Mouse (Mus musculus): ENCODE measurements at regions not wholly inside any gene's neighbourhood (a gene's known extent, or its start where the extent isn't known, plus 50 kb on each side); places are given as distances from the start of the nearest gene placed in this dataset.
A peak's percentile ranks its signal among the peaks of the same experiment; 100 is the strongest.

DNA sequence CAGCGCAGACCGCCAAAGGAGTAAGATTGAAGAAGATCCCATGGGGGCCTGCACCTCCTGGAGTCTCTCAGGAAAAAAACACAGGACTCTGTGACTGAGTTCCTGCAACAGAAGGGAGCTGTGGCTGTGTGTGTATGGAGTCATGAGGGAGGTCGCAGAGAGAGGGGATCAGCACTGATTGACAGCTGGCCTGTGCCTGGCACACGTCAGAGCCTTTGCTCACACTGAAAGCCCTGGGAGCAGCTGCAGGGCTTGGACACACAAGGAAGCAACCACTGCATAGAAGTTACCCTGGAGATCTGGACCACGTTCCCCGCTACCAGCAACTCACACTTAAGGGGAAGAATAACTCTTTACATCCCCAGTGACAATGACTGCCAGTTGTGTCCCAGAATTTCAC, 92.3 kb upstream of the Lgalsl start:
- DNase-seq (ENCODE audit: low spot score in 2 of 2) = no peak

DNA sequence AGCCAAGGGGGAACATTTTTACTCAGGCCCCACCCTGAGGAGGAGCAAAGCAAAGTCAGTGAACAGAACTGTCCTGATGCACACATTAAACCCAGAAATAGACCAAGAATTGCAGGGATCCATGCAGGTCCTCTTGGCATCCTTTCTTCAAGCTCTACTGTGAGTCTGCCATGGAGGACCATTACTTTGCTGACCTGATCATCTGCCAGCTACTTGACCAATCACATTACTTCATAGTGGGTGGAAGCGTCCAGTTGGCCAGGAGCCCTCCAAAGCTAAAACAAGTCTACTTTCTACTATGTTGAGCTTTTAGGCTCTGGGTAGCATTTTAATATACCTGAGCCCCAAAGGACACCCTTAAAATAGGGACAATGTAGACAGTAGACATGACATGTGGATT, 98.6 kb upstream of the Lgalsl start:
- DNase-seq (ENCODE audit: low spot score in 2 of 2) = no peak

DNA sequence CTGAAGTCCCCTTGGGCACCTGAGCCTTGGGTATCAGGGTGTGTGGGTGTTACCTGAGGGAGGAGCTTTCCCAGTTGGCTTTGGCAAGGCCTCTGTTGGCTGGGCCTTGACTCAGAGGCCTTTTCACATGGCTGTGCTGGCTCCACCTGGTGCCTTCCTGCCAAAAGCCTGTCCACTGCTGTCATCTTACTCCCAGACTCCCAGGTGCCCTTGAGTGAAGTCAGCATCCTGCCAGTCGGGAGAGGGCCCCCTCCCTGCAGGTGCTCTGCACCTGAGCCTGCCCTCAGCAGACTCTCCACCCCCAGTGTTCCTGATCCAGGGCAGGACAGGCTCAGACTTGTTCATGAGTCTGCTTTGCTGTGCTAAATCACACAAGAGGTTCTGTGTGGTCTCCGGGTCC, 99.2 kb upstream of the Lgalsl start:
- no peak for DNase-seq (ENCODE audit: low spot score in 2 of 2)

DNA sequence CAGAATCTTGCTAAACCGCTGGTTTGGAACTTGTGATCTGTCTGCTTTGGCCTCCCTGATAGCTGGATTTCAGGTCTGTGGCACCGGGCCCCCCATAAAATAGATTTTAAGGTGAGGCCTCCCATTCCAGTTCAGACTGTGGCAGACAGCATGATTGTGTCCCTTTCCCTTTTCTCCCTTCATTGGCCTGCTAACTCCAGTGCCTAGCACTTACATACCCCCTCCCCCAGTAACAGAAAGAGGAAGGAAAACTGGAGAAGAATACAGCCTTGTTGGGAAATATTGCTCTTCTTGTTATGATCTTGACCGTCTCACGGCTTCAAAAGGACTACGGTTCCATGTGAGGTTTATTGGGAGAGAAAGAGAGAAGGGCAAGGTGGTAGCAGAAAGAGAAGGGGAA, 99.7 kb upstream of the Lgalsl start:
- DNase-seq (ENCODE audit: low spot score in 2 of 2) = no peak

DNA sequence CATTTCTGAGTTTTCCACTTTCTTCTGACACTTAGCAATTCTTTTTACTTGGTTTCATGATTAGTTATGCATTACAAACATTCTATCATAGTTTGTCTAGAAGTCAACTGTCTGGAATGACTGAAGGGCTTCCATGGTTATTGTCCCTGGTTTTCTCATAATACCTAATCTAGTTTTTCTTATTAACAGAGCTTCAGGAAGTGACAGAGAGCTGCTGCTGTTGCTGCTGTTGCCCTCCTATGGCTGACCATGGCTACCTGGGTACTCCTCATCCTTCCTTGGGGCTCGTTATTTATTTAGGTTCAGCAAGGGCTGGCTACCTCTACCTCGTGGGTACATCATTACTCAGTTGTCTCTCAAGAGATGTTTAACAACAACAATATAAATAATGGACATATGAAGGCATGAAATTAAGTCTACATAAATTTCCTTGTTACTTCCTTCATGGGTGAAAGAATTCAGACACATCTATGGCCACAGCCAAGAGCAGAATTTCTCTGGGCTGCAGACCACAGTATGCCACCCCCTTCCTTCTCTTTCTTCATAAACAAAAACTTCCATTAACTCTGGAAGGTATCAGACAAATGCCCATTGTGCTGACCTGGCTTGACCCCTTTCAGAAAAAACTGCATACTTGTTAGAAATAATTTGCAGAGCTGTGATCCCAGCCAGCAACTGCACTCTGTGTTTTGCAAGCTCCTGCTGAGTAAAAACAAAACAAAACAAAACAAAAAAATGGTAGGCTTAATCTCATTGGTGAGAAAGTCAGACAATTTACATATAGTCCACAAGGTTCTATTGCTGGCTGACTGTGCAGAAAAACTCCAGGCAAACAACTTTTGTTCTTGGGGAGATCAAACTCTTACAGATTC, 103.6 kb upstream of the Lgalsl start:
- DNase-seq (ENCODE audit: low spot score in 2 of 2) = no peak

DNA sequence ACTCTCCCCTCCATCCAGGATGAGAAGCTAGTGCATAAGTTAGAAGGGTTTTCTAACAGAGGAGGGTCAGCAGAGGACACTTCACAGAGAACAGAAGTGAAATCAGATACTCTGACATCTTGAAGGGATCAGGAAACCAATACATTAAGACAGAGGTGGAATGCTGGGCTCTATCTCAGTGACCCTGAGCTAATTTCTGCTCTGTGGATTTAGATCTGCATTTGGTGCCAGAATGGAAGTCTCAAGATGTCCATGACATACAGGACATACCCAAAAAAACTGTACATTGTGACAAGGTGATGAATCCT, 104.2 kb upstream of the Lgalsl start:
- DNase-seq (ENCODE audit: low spot score in 2 of 2) = no peak

DNA sequence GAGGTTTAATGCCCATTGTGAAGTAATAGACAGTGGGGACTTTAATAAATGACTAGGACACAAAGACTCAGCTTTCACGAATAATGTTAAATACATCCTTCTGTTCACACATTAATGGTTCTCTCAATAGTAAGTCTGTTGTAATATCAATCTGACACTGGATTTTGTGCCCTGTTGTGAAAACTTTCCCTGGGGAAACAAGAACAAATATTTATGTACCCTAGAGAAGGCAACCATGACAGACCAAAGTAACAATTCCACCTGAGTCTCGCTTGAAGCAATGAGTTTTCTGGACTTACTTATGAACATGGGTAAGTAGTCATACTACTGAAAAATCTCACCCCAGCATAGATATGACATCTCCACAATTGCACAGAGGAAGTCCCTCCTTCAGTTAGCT, 105.1 kb upstream of the Lgalsl start:
- DNase-seq (ENCODE audit: low spot score in 2 of 2) = no peak

DNA sequence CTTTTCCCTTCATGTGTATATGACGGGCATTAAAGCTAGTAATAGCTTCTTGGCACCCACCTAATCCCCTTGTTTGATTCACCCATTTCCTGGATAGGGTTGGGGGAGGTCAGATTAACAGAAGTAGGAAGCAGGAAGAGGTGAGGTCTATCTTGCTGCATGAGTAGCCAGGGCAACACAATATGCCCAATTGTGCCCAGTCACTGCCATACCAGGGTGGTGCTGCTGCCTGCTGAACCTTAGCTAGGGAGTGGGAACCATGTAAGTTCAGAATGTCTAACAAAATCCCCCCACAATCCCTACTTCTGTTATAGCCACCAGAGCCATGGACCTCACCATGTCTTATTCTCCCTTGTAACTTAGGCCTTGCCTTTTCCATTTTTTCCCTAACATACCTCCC, 106.1 kb upstream of the Lgalsl start:
- DNase-seq (ENCODE audit: low spot score in 2 of 2) = no peak

DNA sequence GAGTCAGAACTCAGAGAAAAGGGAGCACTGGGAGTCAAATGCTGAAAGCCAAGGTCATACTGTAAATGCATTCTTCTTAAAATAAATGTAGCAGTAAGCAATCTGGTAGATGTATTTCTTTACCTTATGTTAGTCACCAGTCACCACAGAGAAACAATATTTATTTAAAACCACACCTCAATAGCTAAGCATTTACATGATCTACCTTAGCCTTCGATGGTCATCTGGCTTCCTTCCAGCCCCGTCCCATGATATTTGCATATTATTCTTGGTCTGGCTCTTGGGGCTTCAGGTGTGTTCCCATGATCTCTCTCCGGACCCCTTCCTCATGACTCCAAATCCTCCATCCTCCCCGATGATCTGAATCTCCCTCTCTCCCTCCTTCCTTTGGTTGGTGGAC, 107.1 kb upstream of the Lgalsl start:
- DNase-seq (ENCODE audit: low spot score in 2 of 2) = no peak

DNA sequence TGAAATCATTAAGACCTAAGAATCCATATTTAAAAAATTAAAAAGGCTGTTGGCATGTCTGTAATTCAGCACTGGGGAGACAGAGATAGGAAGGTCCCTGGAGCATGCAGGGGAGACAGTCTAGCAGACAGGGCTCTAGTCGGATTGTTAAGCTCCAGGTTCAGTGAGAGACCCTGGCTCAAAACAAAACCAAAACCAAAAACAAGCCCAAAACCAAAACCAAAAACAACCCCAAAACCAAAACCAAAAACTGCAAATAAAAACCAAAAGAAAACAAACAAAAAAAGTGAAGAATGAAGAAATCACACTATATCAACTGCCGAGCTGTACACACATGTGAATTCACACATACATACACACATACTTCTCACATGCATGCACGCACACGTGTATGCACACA, 108.8 kb upstream of the Lgalsl start:
- DNase-seq (ENCODE audit: low spot score in 2 of 2) = no peak

DNA sequence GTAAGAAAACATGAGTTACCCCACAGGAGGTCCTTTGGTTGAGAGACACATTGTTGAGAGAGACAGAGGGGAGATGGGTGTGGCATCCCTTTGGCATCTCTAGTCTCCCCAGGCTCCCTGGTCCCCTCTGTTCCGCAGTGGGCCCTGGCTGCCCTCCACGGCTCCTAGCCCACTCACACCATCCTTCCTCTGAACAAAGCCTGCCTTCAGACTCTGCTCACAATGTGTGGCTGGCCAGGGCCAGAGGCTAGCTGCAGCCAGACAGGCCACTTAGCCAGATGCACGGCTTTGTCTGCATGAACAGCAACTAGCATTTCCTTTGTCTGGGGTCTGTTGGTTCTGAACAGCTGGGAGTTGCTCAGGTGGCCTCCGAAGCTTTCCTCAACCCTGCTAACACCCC, 110.7 kb upstream of the Lgalsl start:
- peak; percentile 28 to 47 for DNase-seq (ENCODE audit: low spot score in 2 of 2)

DNA sequence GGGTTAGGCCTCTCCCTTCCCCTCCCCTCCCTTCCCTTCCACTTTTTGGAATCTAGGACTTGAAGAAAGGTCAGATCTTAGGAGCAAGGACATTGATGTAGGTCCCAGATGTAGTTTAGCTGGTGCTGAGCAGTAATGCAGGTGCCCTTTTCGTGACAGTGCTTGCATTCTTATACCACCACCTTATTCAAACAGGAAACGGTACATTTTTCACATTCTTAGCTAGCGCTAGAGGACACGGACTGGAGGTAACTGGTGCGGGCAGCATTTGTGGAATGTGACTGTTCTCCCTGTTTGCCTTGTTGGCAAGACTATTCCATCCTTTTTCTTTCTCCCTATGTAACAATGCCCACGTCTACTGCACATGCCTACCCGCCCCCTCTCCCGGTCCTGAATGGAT, 124.7 kb upstream of the Lgalsl start:
- DNase-seq (ENCODE audit: low spot score in 2 of 2) = no peak

DNA sequence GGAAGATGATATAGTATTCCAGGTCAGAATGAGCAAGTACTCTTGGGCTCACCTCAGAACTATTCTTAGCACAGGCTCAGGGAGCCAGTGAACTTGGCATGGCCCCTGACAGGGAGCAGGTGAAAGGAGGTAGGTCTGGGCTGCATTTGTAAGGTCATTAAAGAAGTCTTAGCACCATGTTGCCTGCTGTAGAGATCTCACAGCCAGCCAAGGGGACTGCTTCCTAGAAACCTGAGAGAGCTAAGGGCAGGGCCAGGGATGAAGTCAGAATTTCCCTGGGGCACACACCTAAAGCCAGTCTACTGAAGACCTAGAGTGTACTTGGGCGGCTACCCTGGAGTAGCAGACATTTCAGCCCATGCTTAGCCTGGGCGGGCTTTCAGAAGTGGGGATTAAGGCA, 126.9 kb upstream of the Lgalsl start:
- no peak for DNase-seq (ENCODE audit: low spot score in 2 of 2)

DNA sequence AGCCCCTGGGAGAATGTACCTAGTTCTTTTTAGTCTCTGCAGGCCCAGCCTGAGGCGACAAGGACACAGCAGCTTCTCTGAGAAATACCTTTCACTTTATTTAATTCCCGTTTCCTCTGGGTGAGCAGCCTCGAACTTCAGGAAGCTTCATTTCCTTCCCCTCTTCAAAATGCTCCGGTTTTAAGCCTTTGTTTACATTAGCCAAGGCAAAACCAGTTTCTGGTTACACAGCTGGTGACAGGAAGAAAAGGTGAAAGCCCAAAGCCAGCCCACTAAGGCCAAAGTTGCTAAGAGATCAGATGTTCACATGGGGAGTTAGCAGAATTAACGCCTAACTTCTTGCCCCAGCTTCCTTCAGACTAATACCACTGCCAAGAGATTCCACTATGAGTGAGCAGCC, 127.4 kb upstream of the Lgalsl start:
- no peak for DNase-seq (ENCODE audit: low spot score in 2 of 2)

DNA sequence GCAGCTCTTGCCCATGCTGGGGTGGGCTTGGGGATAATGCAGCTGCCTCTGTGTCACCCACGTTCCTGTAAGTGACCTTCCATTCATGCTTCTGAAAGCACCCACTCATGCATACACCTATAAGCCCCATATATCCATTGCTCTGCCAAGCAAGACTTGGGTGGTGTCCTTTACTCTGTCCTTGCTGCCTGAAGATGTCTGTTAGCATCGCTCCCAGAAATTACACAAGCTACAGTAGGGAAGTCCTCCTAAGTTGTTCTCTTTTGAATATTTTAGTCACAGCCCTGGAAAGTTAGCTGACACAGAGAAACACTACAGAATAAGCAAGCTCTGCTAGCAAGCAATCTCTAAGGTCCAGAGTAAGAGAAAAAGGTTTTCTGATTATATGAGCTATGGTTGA, 129.2 kb upstream of the Lgalsl start:
- DNase-seq (ENCODE audit: low spot score in 2 of 2) = no peak

DNA sequence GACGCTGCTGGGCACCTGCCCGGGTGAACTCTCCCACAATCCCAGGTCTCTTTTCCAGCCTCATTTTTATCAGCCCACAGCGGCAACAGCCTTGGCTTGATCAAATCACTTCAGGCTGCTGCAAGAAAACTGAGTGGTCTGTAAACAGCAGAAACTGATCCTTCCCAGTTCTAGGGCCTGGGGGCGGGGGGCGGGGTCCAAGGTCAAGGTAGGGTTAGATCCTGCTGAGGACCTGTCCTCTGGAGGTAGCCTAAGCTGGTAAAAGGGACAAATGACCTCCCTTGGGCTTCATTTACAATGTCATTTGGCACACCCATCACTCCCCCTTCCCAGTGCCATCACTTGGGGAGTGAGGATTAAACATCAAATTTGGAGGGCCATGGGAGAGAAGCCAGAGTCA, 129.9 kb upstream of the Lgalsl start:
- no peak for DNase-seq (ENCODE audit: low spot score in 2 of 2)

DNA sequence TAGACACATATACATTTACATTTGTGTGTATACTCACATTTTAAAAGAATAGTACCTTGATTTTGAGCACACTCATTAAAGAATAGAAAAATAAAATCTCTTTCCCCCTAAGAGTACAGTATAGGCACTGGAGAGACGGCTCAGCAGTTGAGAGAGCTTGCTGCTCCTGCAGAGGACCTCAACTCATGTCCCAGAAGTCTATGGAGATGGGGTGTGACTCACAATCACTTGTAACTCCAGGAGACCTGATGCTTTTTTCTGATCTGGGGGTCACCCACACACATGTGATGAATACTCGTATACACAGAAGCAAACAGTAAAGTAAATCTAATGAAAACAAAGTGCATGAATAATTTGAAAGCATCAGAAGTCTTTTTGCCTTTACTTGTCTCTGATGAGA, 129.5 kb upstream of the Peli1 start:
- DNase-seq (ENCODE audit: low spot score in 2 of 2) = no peak

DNA sequence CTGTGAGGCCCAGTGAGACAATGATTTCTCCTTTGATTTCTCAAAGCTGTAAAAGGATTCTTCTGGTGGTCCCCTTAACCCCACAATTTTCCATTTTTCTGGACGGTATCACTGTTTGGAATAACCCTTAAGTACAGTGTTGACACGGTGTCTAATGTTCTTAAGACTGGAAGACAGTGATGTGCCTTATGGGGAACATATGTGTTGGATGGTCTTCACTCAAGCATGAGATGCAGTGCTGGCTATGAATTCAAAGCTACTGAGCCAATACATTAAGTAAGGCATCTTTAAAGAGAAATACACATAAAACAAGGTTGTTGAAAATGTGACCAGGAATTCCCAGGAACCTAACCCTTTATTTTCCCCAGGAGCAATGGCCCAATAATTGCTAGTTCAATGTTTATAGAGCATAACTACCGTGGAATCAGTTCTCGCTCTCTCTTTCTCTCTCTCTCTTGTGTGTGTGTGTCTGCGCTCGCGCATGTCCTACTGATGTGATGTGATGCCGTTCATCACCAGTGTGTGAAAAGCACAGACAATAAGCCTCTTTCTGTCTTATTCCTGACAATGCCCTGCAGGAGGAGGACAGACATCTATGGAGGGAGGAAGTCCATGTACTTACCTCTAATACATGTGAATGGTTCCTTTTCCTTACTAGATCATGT, 125.4 kb upstream of the Peli1 start:
- no peak for DNase-seq (ENCODE audit: low spot score in 2 of 2)

DNA sequence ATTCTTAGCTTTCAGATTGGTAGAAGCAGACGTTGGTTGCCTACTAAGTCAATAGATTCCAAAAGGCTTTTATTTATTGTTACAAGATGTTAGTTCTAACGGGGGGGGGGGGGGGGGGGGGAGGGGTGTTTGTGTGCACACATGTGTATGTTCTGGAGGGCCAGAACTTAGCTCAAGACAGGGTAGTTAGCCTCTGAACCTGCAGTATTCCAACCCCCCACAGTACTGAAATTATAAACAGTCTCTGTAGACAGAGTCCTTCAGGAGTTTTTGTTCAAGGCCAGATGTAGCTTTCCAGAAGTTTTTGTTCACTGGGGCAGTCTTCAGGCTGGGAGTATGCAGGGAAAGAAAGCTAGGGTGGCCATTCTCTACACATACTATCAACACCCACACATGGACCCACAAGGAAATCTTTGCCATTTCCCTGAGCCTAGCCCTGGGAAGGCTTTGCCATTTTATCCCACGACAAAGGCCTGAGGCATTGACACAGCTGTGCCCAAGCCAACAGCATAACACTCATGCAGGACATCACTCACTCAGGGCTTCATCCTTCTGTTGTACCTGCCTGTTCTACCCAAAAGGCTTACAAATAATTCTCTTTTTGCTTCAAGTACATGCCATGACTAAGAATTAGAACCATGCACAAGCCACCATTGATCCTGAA, 123.6 kb upstream of the Peli1 start:
- DNase-seq (ENCODE audit: low spot score in 2 of 2) = no peak

DNA sequence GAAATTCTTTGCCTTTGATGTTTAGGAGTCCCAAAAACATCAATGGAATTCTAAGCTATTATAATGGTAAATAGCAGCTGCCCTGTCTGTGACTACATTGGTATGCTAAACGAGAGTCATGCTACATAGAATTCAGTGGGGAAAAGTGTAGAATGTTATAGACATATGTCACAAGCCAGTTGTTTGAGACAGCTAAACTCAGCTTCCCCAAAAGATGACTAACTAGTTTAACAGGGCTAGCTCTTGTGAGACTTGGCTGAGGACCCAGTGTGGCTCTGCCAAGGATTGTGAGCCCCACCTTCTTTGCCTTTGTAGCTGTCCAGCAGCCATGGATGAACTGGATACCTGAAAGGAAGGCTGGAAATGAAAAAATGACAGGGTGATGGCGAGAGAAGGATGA, 122.8 kb upstream of the Peli1 start:
- DNase-seq (ENCODE audit: low spot score in 2 of 2) = no peak

DNA sequence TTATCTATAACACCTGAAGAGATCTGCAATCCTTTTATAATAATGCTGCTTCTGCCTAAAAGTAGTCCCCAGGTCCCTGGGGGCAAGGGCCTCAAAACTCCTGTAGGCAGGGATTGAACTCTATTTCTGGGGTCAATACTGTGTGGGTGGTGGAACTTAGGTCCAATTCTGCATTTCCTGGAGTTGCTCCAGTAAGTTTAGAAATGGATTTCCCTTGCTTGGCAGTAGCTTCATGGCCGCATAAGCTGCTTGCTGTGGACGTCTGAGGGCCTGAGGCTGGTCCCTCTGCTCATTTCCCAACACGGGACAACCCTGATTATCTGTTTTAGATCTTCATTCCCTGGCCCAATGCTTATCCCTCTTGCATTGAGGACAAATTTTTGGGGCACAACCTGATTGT, 118.0 kb upstream of the Peli1 start:
- no peak for DNase-seq (ENCODE audit: low spot score in 2 of 2)

DNA sequence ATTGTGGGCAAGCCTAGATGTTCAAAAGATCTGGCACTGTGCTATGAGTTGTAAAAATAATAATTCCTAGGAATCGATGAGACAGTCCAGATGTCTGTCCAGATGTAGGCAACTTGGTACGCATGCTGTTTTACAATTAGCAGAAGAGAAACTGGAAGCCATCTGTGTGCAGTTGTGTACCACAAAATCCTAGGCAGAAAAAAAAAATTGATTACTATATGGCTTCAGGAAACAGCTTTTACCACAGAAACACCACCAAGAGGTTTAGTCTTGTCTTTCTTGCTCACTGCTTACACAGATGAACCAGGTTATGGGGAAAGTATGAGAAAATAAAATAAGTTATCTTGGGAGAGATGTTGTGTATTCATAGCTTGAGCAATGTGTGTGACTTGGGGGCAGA, 109.5 kb upstream of the Peli1 start:
- DNase-seq (ENCODE audit: low spot score in 2 of 2) = no peak

DNA sequence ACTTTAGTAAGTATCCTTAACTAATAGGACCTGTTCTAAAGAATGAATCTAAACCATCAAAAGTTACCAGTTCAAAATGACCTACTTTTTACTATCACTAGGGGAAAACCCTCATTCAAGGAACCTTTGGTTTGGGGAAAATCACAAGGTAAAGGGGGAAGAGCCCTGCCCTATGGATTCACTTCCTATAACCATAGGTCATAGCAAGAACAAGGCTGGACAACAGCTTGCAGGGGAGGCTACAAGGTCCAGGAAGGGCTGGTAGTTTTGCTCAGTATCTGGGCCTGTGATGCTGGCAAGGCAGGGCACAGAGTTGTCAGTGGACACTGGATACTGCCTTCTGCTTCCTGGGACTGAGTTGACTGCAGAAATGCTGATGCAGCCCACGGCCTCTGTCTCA, 109.1 kb upstream of the Peli1 start:
- no peak for DNase-seq (ENCODE audit: low spot score in 2 of 2)

All from layer of hippocampus, postnatal 14 days (tissue).